Mouse (Mus musculus) liver, embryonic 12.5 days (tissue): ENCODE results near the gene Cenpx. TPM values are rescaled to one million over a fixed set of nuclear protein-coding genes. Genes with fewer than 3 reads are reported as not detected.

Experiments
- ATAC-seq: fragments of 200-750 bp; cut with Nextera tagmentation; 2 replicates; pipeline ENCODE4 v1.8.0; 2017; ENCODE audit warnings: moderate number of reproducible peaks, mild to moderate bottlenecking, moderate library complexity
- H3K27ac ChIP-seq: fragments of 300-500 bp; sonication (generic); 2 replicates; pipeline ENCODE4 v1.5.1; 2016; ENCODE audit warnings: mild to moderate bottlenecking
- H3K27me3 ChIP-seq: fragments of 300-500 bp; sonication (generic); replicated peaks from 2 replicates; pipeline ENCODE4 v1.6.1; 2016; ENCODE audit warnings: mild to moderate bottlenecking, moderate library complexity
- H3K36me3 ChIP-seq: fragments of 300-500 bp; sonication (generic); 2 replicates; pipeline ENCODE4 v1.6.1; 2016; ENCODE audit warnings: mild to moderate bottlenecking, moderate library complexity
- H3K4me1 ChIP-seq: fragments of 300-500 bp; sonication (generic); 2 replicates; pipeline ENCODE4 v1.6.1; 2016
- H3K4me2 ChIP-seq: fragments of 300-500 bp; sonication (generic); 2 replicates; pipeline ENCODE4 v1.6.1; 2016; ENCODE audit warnings: mild to moderate bottlenecking, moderate library complexity
- H3K4me3 ChIP-seq: fragments of 300-500 bp; sonication (generic); 2 replicates; pipeline ENCODE4 v1.5.1; 2016; ENCODE audit warnings: mild to moderate bottlenecking, moderate library complexity
- H3K9ac ChIP-seq: fragments of 300-500 bp; sonication (generic); 2 replicates; pipeline ENCODE4 v1.6.1; 2016; ENCODE audit warnings: mild to moderate bottlenecking, moderate library complexity
- H3K9me3 ChIP-seq: fragments of 300-500 bp; sonication (generic); replicated peaks from 2 replicates; pipeline ENCODE4 v1.6.1; 2016; ENCODE audit warnings: mild to moderate bottlenecking, moderate library complexity
- WGBS: fragments of 180-500 bp; shearing (Covaris S2); methylation state at CpG from one replicate; pipeline ENCODE4 v1.1.7; 2016; ENCODE audit not compliant: insufficient replicate concordance; 5-methylcytosine and 5-hydroxymethylcytosine counted together
- polyA plus RNA-seq: library from polyadenylated mRNA; unstranded; fragments of >200 nt; fragmentation: Nextera tagmentation; extraction: Ambion mirVana; gene quantifications from 2 replicates; pipeline ENCODE4 v1.2.1, GENCODE M21; 2016

The Cenpx gene
- polyA plus RNA-seq, 1 experiment from 2014 or later: 137 TPM

GRCm38 (mm10) chr11:120722067-120722630 is 8.6 kb upstream of the Cenpx start:
- Histone ChIP-seq H3K36me3 (peaks cover 34% of the 10 kb centered on the region), H3K27ac (no peak overlapping the region), H3K9ac (peak overlapping the region; percentile 51), H3K27me3 (peaks cover 55% of the 10 kb centered on the region), H3K9me3 (no peaks in the 10 kb centered on the region), H3K4me3 (peak overlapping the region; percentile 54), H3K4me2 (peak overlapping the region; percentile 80), H3K4me1 (peaks cover 28% of the 10 kb centered on the region)
- WGBS: 23% methylated on average over 21 of the region's 21 CpGs
- no peak for ATAC-seq

- no peaks in the 10 kb centered on the region for H3K9me3 ChIP-seq
- H3K36me3 ChIP-seq: peaks cover 40% of the 10 kb centered on the region
- WGBS: under 1% methylated on average over 88 of the region's 90 CpGs
- H3K4me1 ChIP-seq: peaks cover 21% of the 10 kb centered on the region
- ATAC-seq: peak; percentile 28; the same call in 1 of the 2 replicates
- peak within 1 kb of the TSS; percentile 80 for H3K4me2 ChIP-seq
- H3K27ac ChIP-seq: no peak within 1 kb of the TSS
- peak within 1 kb of the TSS; percentile 51 for H3K9ac ChIP-seq
- H3K27me3 ChIP-seq: peaks cover 55% of the 10 kb centered on the region
- peak within 1 kb of the TSS; percentile 54 for H3K4me3 ChIP-seq
Observed at GRCm38 (mm10) chr11:120721124-120722066, 7.9 kb upstream of the Cenpx start, which contains the start of gene Rac3. TSS of gene Rac3 (plus strand) at chr11:120721470.

GRCm38 (mm10) chr11:120720450-120720849 is 6.9 kb upstream of the Cenpx start:
- Histone ChIP-seq H3K27ac (no peak overlapping the region), H3K4me2 (peak overlapping the region; percentile 80), H3K36me3 (peaks cover 47% of the 10 kb centered on the region), H3K27me3 (peaks cover 46% of the 10 kb centered on the region), H3K4me1 (peaks cover 17% of the 10 kb centered on the region), H3K9me3 (no peaks in the 10 kb centered on the region), H3K9ac (peak overlapping the region; percentile 10; the same call in 1 of the 2 replicates), H3K4me3 (no peak overlapping the region)
- ATAC-seq: peak; percentile 19; the same call in 1 of the 2 replicates
- WGBS: 9% methylated on average over 17 of the region's 17 CpGs

- Histone ChIP-seq H3K9ac (no peak overlapping the region), H3K4me1 (peaks cover 21% of the 10 kb centered on the region), H3K9me3 (no peaks in the 10 kb centered on the region), H3K27ac (no peak overlapping the region), H3K36me3 (peaks cover 51% of the 10 kb centered on the region), H3K4me3 (no peak overlapping the region), H3K4me2 (no peak overlapping the region), H3K27me3 (peaks cover 42% of the 10 kb centered on the region)
- no peak for ATAC-seq
- 86% methylated on average over 13 of the region's 13 CpGs for WGBS
Observed at GRCm38 (mm10) chr11:120719841-120720376, 6.4 kb upstream of the Cenpx start.

GRCm38 (mm10) chr11:120719242-120719641 is 5.7 kb upstream of the Cenpx start:
- Histone ChIP-seq H3K4me3 (no peak overlapping the region), H3K36me3 (peaks cover 53% of the 10 kb centered on the region), H3K4me2 (no peak overlapping the region), H3K9me3 (no peaks in the 10 kb centered on the region), H3K27me3 (peaks cover 42% of the 10 kb centered on the region), H3K4me1 (peaks cover 28% of the 10 kb centered on the region), H3K9ac (no peak overlapping the region), H3K27ac (no peak overlapping the region)
- ATAC-seq: no peak
- 86% methylated on average over 9 of the region's 9 CpGs for whole genome bisulfite sequencing

GRCm38 (mm10) chr11:120715131-120715530 is 1.6 kb upstream of the Cenpx start:
- Histone ChIP-seq H3K27ac (no peak overlapping the region), H3K4me3 (peak overlapping the region; percentile 75; the same call in 1 of the 2 replicates), H3K4me2 (peak overlapping the region; percentile 99), H3K9ac (peak overlapping the region; percentile 73; the same call in 1 of the 2 replicates), H3K27me3 (peaks cover 5% of the 10 kb centered on the region), H3K4me1 (peaks cover 25% of the 10 kb centered on the region), H3K9me3 (no peaks in the 10 kb centered on the region), H3K36me3 (peaks cover 68% of the 10 kb centered on the region)
- ATAC-seq: no peak
- WGBS: 82% methylated on average over 9 of the region's 9 CpGs

- Histone ChIP-seq H3K4me3 (peak overlapping the region; percentile 75), H3K4me2 (peak overlapping the region; percentile 99), H3K27me3 (no peaks in the 10 kb centered on the region), H3K9ac (peak overlapping the region; percentile 73), H3K9me3 (no peaks in the 10 kb centered on the region), H3K27ac (peak overlapping the region; percentile 49; the same call in 1 of the 2 replicates), H3K36me3 (peaks cover 68% of the 10 kb centered on the region), H3K4me1 (peaks cover 25% of the 10 kb centered on the region)
- no peak for ATAC-seq
- 36% methylated on average over 10 of the region's 10 CpGs for WGBS
Observed at GRCm38 (mm10) chr11:120714546-120714945, 1.0 kb upstream of the Cenpx start.

- peak overlapping the region; percentile 75 for H3K4me3 ChIP-seq
- H3K36me3 ChIP-seq: peaks cover 65% of the 10 kb centered on the region
- peak; percentile 27 for ATAC-seq
- H3K4me2 ChIP-seq: peak overlapping the region; percentile 99
- H3K9me3 ChIP-seq: no peaks in the 10 kb centered on the region
- H3K9ac ChIP-seq: peak overlapping the region; percentile 83
- H3K4me1 ChIP-seq: peaks cover 25% of the 10 kb centered on the region
- peak overlapping the region; percentile 77 for H3K27ac ChIP-seq
- H3K27me3 ChIP-seq: no peaks in the 10 kb centered on the region
- WGBS: under 1% methylated on average over 38 of the region's 38 CpGs
Observed at GRCm38 (mm10) chr11:120712771-120713568, 568 bp downstream of the Cenpx start.

- H3K9me3 ChIP-seq: no peaks in the 10 kb centered on the region
- peak overlapping the region; percentile 83; the same call in 1 of the 2 replicates for H3K9ac ChIP-seq
- WGBS: 60% methylated on average over 8 of the region's 8 CpGs
- no peak for ATAC-seq
- peak overlapping the region; percentile 75; the same call in 1 of the 2 replicates for H3K4me3 ChIP-seq
- no peaks in the 10 kb centered on the region for H3K27me3 ChIP-seq
- peaks cover 29% of the 10 kb centered on the region for H3K4me1 ChIP-seq
- H3K36me3 ChIP-seq: peaks cover 56% of the 10 kb centered on the region
- H3K27ac ChIP-seq: no peak overlapping the region
- peak overlapping the region; percentile 99 for H3K4me2 ChIP-seq
Observed at GRCm38 (mm10) chr11:120711980-120712604, 1.4 kb downstream of the Cenpx start.

GRCm38 (mm10) chr11:120710672-120711071 is 2.9 kb downstream of the Cenpx start:
- H3K36me3 ChIP-seq: peaks cover 53% of the 10 kb centered on the region
- peaks cover 39% of the 10 kb centered on the region for H3K4me1 ChIP-seq
- no peak overlapping the region for H3K4me2 ChIP-seq
- no peaks in the 10 kb centered on the region for H3K9me3 ChIP-seq
- H3K27me3 ChIP-seq: no peaks in the 10 kb centered on the region
- no peak overlapping the region for H3K27ac ChIP-seq
- H3K4me3 ChIP-seq: no peak overlapping the region
- 79% methylated on average over 5 of the region's 5 CpGs for WGBS
- no peak overlapping the region for H3K9ac ChIP-seq
- no peak for ATAC-seq

- 68% methylated on average over 2 of the region's 2 CpGs for WGBS
Observed at GRCm38 (mm10) chr11:120709551-120709950, 4.0 kb downstream of the Cenpx start.

More at GRCm38 (mm10) chr11:120709551-120709950, 4.0 kb downstream of the Cenpx start:
- Histone ChIP-seq H3K27me3 (no peaks in the 10 kb centered on the region), H3K36me3 (peaks cover 44% of the 10 kb centered on the region), H3K9me3 (no peaks in the 10 kb centered on the region), H3K27ac (no peak overlapping the region), H3K4me1 (peaks cover 40% of the 10 kb centered on the region), H3K4me3 (no peak overlapping the region), H3K4me2 (no peak overlapping the region), H3K9ac (no peak overlapping the region)
- ATAC-seq: no peak
